Mouse (Mus musculus): ENCODE results near the gene Defb35. TPM values are rescaled to one million over a fixed set of nuclear protein-coding genes. Genes with fewer than 3 reads are reported as not detected.

Defb35 gene
- polyA plus RNA-seq, 1 experiment from 2014 or later: not detected

DNA sequence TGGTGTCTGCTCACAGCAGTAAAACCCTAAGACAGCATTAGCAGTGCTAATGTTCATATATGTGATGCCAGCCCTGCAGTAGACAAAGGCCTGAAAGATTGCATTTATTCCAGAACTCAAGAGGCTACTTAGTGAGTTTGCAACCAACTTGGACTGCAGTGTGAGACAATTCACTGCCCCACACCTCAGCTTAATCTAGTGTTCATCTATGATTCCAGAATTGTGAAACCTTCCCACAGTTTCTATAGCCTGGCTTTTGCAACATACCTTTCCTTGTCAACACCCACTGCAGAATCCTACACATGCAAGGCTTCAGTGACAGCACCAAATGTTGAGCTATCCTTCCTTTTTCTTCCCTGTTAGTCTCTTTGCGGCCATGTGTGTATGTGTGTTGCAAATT is 28.5 kb downstream of the Defb35 start:
- no peak overlapping the region for H3K27ac ChIP-seq
- no peak overlapping the region for H3K9ac ChIP-seq
- no peaks in the 10 kb centered on the region for H3K36me3 ChIP-seq
- no peak overlapping the region for H3K4me3 ChIP-seq
- no peaks in the 10 kb centered on the region for H3K27me3 ChIP-seq
- 61% methylated on average over 1 of the region's 1 CpGs for WGBS
- ATAC-seq (replicated peaks; ENCODE audit: insufficient number of reproducible peaks, insufficient read depth, low FRiP score, low read depth): no peak
- H3K9me3 ChIP-seq (replicated peaks): no peaks in the 10 kb centered on the region
- H3K4me1 ChIP-seq (replicated peaks): no peaks in the 10 kb centered on the region
- H3K4me2 ChIP-seq: no peak overlapping the region

DNA sequence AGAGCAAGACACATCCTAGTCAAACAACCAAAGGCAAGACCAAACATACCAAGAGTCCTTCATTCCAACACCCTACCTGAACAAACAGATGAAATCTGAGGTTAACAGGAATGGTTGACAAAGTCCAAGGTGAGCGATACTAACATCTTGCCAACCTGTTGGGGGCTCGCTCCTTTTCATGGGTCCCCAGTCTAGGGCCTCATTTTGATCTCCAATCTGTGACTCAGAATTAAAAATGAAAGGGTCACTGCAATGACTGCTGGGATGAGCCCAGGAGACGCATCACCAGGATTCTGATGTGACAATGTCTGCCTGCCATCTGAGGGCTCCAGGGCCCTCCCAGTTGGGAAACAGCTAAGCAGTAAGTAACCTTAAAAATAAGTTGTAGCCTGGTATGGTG is 31.3 kb downstream of the Defb35 start, which contains the start of gene Ccdc70:
Ccdc70 (plus strand) TSS at position 301 of the 400 bp plus-strand sequence.
- H3K27me3 ChIP-seq: no peaks in the 10 kb centered on the region
- no peak within 1 kb of the TSS for H3K4me2 ChIP-seq
- 85% methylated on average over 3 of the region's 3 CpGs for WGBS
- no peak for ATAC-seq (replicated peaks; ENCODE audit: insufficient number of reproducible peaks, insufficient read depth, low FRiP score, low read depth)
- H3K9me3 ChIP-seq (replicated peaks): no peaks in the 10 kb centered on the region
- H3K27ac ChIP-seq: no peak within 1 kb of the TSS
- H3K4me1 ChIP-seq (replicated peaks): no peaks in the 10 kb centered on the region
- H3K4me3 ChIP-seq: no peak within 1 kb of the TSS
- no peak within 1 kb of the TSS for H3K9ac ChIP-seq
- H3K36me3 ChIP-seq: no peaks in the 10 kb centered on the region

- no peak overlapping the region for H3K27ac ChIP-seq
- H3K4me1 ChIP-seq (replicated peaks): no peaks in the 10 kb centered on the region
- H3K4me2 ChIP-seq: no peak overlapping the region
- no peak overlapping the region for H3K9ac ChIP-seq
- WGBS: 71% methylated on average over 4 of the region's 4 CpGs
- no peak for ATAC-seq (replicated peaks; ENCODE audit: insufficient number of reproducible peaks, insufficient read depth, low FRiP score, low read depth)
- no peak overlapping the region for H3K4me3 ChIP-seq
- H3K9me3 ChIP-seq (replicated peaks): no peaks in the 10 kb centered on the region
- no peaks in the 10 kb centered on the region for H3K36me3 ChIP-seq
- H3K27me3 ChIP-seq: no peaks in the 10 kb centered on the region
Observed at GRCm38 (mm10) chr8:21978193-21978592, 40.0 kb downstream of the Defb35 start.

DNA sequence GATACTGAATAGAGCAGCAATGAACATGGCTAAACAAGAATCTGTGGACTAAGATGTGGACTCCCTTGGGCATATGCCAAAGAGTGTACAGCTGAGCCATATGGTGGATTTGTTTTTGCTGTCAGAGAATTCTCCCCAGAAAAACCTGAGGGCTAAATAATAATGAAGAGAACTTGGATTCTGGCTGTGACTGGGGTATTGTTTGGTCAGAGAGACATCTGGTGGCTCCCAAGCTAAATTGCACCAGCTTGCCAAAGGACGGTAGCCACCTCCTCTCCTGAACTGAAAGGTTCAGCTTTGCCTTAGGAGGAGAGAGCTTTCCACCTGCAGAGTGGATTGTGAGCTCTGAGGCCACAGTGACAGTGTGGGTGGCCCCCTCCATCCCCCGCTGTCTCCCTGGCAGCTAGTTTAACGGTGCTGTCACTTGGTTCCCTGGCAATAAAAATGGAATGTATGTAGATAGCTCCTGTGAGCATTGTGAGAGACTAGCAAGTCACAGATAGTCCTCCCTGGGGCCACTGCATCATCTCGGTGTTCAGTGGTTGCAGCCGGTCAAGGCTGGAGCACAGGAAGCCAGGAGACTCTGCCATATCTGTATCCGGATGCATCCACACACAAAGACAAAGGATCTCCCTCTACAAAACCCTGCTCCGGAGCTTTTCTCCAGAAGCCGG is 43.6 kb downstream of the Defb35 start:
- Histone ChIP-seq H3K27me3 (no peaks in the 10 kb centered on the region), H3K4me2 (no peak overlapping the region), H3K9me3 (replicated peaks) (no peaks in the 10 kb centered on the region), H3K36me3 (no peaks in the 10 kb centered on the region), H3K4me1 (replicated peaks) (no peaks in the 10 kb centered on the region), H3K27ac (no peak overlapping the region), H3K4me3 (no peak overlapping the region), H3K9ac (no peak overlapping the region)
- no peak for ATAC-seq (replicated peaks; ENCODE audit: insufficient number of reproducible peaks, insufficient read depth, low FRiP score, low read depth)
- 61% methylated on average over 8 of the region's 8 CpGs for WGBS

Other genes with a start within 250 kb of the Defb35 start
- gene AY761184, start 234.7 kb upstream of the Defb35 start, polyA plus RNA-seq (2015; fragmentation: Nextera tagmentation; extraction: Ambion mirVana): not detected in 2 replicates
- not detected in 2 replicates for gene Defa24, start 203.9 kb upstream of the Defb35 start, polyA plus RNA-seq (2015; fragmentation: Nextera tagmentation; extraction: Ambion mirVana)
- not detected in 2 replicates for gene Defb50, start 114.8 kb upstream of the Defb35 start, polyA plus RNA-seq (2015; fragmentation: Nextera tagmentation; extraction: Ambion mirVana)
- gene Defb2, start 98.4 kb upstream of the Defb35 start, polyA plus RNA-seq (2015; fragmentation: Nextera tagmentation; extraction: Ambion mirVana): not detected in 2 replicates
- gene Defb10, start 79.5 kb upstream of the Defb35 start, polyA plus RNA-seq (2015; fragmentation: Nextera tagmentation; extraction: Ambion mirVana): not detected in 2 replicates
- not detected in 2 replicates for gene Defb9, start 52.9 kb upstream of the Defb35 start, polyA plus RNA-seq (2015; fragmentation: Nextera tagmentation; extraction: Ambion mirVana)
- not detected in 2 replicates for gene Defb11, start 31.9 kb upstream of the Defb35 start, polyA plus RNA-seq (2015; fragmentation: Nextera tagmentation; extraction: Ambion mirVana)
- not detected in 2 replicates for gene Defb15, start 5.6 kb upstream of the Defb35 start, polyA plus RNA-seq (2015; fragmentation: Nextera tagmentation; extraction: Ambion mirVana)
- not detected in 2 replicates for gene Defb13, start 8.4 kb downstream of the Defb35 start, polyA plus RNA-seq (2015; fragmentation: Nextera tagmentation; extraction: Ambion mirVana)
- gene Fam90a1a, start 20.4 kb downstream of the Defb35 start, polyA plus RNA-seq (2015; fragmentation: Nextera tagmentation; extraction: Ambion mirVana): not detected in 2 replicates
- gene Ccdc70, start 31.4 kb downstream of the Defb35 start, polyA plus RNA-seq (2015; fragmentation: Nextera tagmentation; extraction: Ambion mirVana): not detected in 2 replicates
- gene Atp7b, start 122.0 kb downstream of the Defb35 start, polyA plus RNA-seq (2015; fragmentation: Nextera tagmentation; extraction: Ambion mirVana): 0.67 and 2.1 TPM in 2 replicates
- gene Alg11, start 122.4 kb downstream of the Defb35 start, polyA plus RNA-seq (2015; fragmentation: Nextera tagmentation; extraction: Ambion mirVana): 14.6 and 17.0 TPM in 2 replicates
- gene Nek5, start 186.7 kb downstream of the Defb35 start, polyA plus RNA-seq (2015; fragmentation: Nextera tagmentation; extraction: Ambion mirVana): 0.26 and 0.43 TPM in 2 replicates
- gene Nek3, start 228.1 kb downstream of the Defb35 start, polyA plus RNA-seq (2015; fragmentation: Nextera tagmentation; extraction: Ambion mirVana): 4.3 and 4.5 TPM in 2 replicates
- 30.2 and 31.2 TPM in 2 replicates for gene Ckap2, start 247.5 kb downstream of the Defb35 start, polyA plus RNA-seq (2015; fragmentation: Nextera tagmentation; extraction: Ambion mirVana)

Measured in heart, embryonic 15.5 days (tissue).